Mouse (Mus musculus): ENCODE results near the gene Eif4g3. TPM values are rescaled to one million over a fixed set of nuclear protein-coding genes. Genes with fewer than 3 reads are reported as not detected.
"Not testable (repeated sequence)": the region's sequence is repeated elsewhere in the genome, so short reads cannot be mapped to it uniquely, and the experiment has no call there.

Gene Eif4g3
- polyA plus RNA-seq, 1 experiment from 2014 or later, result 33.6 TPM

DNA sequence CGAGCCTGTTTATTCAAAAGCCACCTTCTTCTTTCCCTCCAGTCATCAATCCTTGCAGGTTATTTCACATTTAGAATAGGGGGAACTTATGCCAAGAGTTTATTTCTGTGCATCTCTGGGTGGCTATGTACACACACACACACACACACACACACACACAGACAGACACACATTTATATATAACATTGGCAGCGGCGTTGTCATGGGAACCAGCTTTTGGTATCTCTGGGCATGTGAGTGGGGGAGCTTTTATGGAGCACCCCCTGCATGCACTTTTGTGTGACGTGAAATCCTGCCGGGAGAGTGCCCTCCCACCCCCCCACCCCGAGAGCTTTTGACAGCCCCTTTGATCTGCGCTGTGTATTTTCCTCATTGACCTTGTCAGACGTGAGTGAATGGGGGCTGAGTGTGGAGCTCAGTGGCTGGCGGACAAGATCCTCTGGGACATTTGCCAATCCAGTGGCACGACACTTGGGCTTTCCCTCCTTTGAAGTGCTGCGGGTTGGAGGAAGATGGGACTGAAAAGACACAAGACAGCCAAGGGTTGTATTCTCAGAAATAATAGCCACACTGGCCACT is 13.7 kb upstream of the Eif4g3 start:
- not testable (repeated sequence) for H3K27ac ChIP-seq (ENCODE audit: low read depth, low read length); H3K4me3 ChIP-seq (ENCODE audit: low read depth, low read length); H3K27me3 ChIP-seq (ENCODE audit: control insufficient read depth, insufficient read depth, low read length); H3K36me3 ChIP-seq (ENCODE audit: control insufficient read depth, insufficient read depth, low read length); H3K4me1 ChIP-seq (ENCODE audit: control insufficient read depth, insufficient read depth, low read length); H3K4me2 ChIP-seq; ATAC-seq (replicated peaks; ENCODE audit: insufficient number of reproducible peaks, low FRiP score, low TSS enrichment); H3K9ac ChIP-seq (ENCODE audit: low read depth, low read length); H3K9me3 ChIP-seq (replicated peaks; ENCODE audit: control insufficient read depth, low read length)
- WGBS (ENCODE audit: insufficient replicate concordance), result no CpG with 5 or more reads among the region's 11 CpGs

- Histone ChIP-seq H3K4me2 (no peak overlapping the region), H3K36me3 (ENCODE audit: control insufficient read depth, insufficient read depth, low read length) (no peaks in the 10 kb centered on the region), H3K4me3 (ENCODE audit: low read depth, low read length) (no peak overlapping the region), H3K27ac (ENCODE audit: low read depth, low read length) (no peak overlapping the region), H3K9ac (ENCODE audit: low read depth, low read length) (no peak overlapping the region), H3K27me3 (ENCODE audit: control insufficient read depth, insufficient read depth, low read length) (no peaks in the 10 kb centered on the region), H3K4me1 (ENCODE audit: control insufficient read depth, insufficient read depth, low read length) (peaks cover 3% of the 10 kb centered on the region; the same call in 1 of the 2 replicates), H3K9me3 (replicated peaks; ENCODE audit: control insufficient read depth, low read length) (no peaks in the 10 kb centered on the region)
- ATAC-seq (replicated peaks; ENCODE audit: insufficient number of reproducible peaks, low FRiP score, low TSS enrichment), result no peak
- 79% methylated on average over 1 of the region's 1 CpGs for WGBS (ENCODE audit: insufficient replicate concordance)
Observed at GRCm38 (mm10) chr4:137982869-137983268, 10.0 kb upstream of the Eif4g3 start.

DNA sequence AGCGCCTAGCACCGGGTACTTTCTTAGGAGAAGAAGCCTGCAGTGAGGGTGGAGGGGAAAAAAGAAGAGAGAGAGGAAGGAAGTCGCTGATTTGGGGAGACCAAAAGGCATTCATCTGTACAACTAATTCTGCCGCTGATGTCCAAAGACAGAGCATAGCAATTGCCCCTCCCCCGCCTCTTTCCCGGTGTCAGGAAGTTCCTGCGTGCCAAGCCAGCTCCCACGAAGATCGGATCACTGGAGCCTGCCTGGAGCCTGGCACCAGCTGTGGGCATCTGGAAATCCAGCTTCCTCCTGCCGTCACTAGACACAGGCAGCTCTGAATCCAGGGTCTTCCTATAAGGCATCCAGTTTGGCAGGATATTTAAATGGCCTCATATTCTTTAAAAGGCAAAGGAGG is 8.6 kb upstream of the Eif4g3 start:
- Histone ChIP-seq H3K27ac (ENCODE audit: low read depth, low read length) (no peak overlapping the region), H3K9ac (ENCODE audit: low read depth, low read length) (no peak overlapping the region; the same call in 1 of the 2 replicates), H3K4me2 (peak overlapping the region; percentile 11; the same call in 1 of the 2 replicates), H3K4me3 (ENCODE audit: low read depth, low read length) (no peak overlapping the region), H3K27me3 (ENCODE audit: control insufficient read depth, insufficient read depth, low read length) (no peaks in the 10 kb centered on the region), H3K36me3 (ENCODE audit: control insufficient read depth, insufficient read depth, low read length) (no peaks in the 10 kb centered on the region), H3K9me3 (replicated peaks; ENCODE audit: control insufficient read depth, low read length) (no peaks in the 10 kb centered on the region), H3K4me1 (ENCODE audit: control insufficient read depth, insufficient read depth, low read length) (peaks cover 6% of the 10 kb centered on the region)
- no peak for ATAC-seq (replicated peaks; ENCODE audit: insufficient number of reproducible peaks, low FRiP score, low TSS enrichment)
- WGBS (ENCODE audit: insufficient replicate concordance), result 35% methylated on average over 10 of the region's 10 CpGs

DNA sequence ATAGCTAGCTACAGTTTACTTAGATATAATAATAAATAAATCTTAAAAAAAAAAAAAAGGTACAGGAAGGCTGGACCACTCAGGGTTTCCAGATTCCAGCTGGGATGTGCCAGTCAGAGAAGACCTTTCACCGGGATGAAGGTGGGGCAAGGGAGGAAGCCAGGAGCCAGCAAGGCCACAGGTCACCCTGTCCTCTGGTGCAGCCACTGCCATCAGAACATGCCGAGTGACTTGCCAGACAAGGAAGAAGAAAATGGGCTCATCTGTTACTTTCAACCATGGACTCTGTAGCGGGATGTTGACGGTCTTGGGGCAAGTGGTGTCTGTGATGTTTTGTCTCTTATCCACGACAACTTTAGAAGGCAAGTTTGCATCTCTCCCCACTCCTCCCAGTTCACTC is 8.1 kb upstream of the Eif4g3 start:
- Histone ChIP-seq H3K9me3 (replicated peaks; ENCODE audit: control insufficient read depth, low read length) (no peaks in the 10 kb centered on the region), H3K27ac (ENCODE audit: low read depth, low read length) (no peak overlapping the region), H3K27me3 (ENCODE audit: control insufficient read depth, insufficient read depth, low read length) (no peaks in the 10 kb centered on the region), H3K4me3 (ENCODE audit: low read depth, low read length) (no peak overlapping the region), H3K4me1 (ENCODE audit: control insufficient read depth, insufficient read depth, low read length) (peaks cover 6% of the 10 kb centered on the region), H3K36me3 (ENCODE audit: control insufficient read depth, insufficient read depth, low read length) (no peaks in the 10 kb centered on the region), H3K9ac (ENCODE audit: low read depth, low read length) (no peak overlapping the region), H3K4me2 (no peak overlapping the region)
- no peak for ATAC-seq (replicated peaks; ENCODE audit: insufficient number of reproducible peaks, low FRiP score, low TSS enrichment)
- 73% methylated on average over 5 of the region's 5 CpGs for WGBS (ENCODE audit: insufficient replicate concordance)

DNA sequence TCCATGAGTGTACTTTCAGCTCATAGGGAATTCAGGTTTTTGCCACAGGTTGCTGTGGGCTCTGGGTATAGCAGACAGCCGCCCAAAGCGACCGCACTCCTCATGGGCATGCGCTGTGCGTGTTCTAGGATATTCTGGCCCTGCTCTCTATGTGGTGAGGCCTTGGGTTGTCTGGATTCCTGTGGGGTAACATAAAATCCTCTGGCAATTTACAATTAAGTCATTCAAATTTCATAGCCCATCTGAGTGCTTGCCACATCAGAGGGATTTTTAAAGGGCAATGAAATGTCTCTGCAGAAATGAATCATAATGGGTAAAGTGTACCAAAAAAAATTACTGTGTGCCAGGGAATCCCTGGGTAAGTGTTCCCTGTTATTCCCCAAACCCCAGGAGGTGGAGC is 3.4 kb upstream of the Eif4g3 start:
- no peaks in the 10 kb centered on the region for H3K27me3 ChIP-seq (ENCODE audit: control insufficient read depth, insufficient read depth, low read length)
- no peak for ATAC-seq (replicated peaks; ENCODE audit: insufficient number of reproducible peaks, low FRiP score, low TSS enrichment)
- 85% methylated on average over 5 of the region's 5 CpGs for WGBS (ENCODE audit: insufficient replicate concordance)
- no peaks in the 10 kb centered on the region for H3K36me3 ChIP-seq (ENCODE audit: control insufficient read depth, insufficient read depth, low read length)
- H3K9ac ChIP-seq (ENCODE audit: low read depth, low read length), result no peak overlapping the region
- no peaks in the 10 kb centered on the region for H3K9me3 ChIP-seq (replicated peaks; ENCODE audit: control insufficient read depth, low read length)
- no peak overlapping the region for H3K4me3 ChIP-seq (ENCODE audit: low read depth, low read length)
- no peak overlapping the region for H3K4me2 ChIP-seq
- H3K27ac ChIP-seq (ENCODE audit: low read depth, low read length), result no peak overlapping the region
- H3K4me1 ChIP-seq (ENCODE audit: control insufficient read depth, insufficient read depth, low read length), result peaks cover 7% of the 10 kb centered on the region

DNA sequence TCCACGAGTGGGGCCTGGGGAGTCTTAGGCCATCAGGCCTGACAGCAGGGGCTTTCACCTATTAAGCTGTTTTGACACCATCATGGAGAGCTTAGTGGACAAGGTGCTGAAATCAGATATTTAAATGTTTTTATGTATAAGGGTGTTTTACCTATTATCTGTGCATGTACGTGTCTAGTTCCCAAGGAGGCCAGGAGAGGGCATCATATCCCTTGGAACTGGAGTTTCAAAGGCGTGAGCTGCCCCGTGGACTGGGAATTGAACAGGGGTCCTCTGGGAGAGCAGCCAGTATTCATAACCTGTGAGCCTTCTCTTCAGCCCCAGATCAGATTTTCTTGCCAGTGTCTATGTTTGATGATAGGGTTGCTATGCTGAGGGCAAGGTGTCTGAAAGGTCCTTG is 2.4 kb upstream of the Eif4g3 start:
- WGBS (ENCODE audit: insufficient replicate concordance), result 80% methylated on average over 4 of the region's 4 CpGs
- Histone ChIP-seq H3K27ac (ENCODE audit: low read depth, low read length) (no peak overlapping the region), H3K9me3 (replicated peaks; ENCODE audit: control insufficient read depth, low read length) (no peaks in the 10 kb centered on the region), H3K9ac (ENCODE audit: low read depth, low read length) (no peak overlapping the region), H3K4me2 (no peak overlapping the region), H3K36me3 (ENCODE audit: control insufficient read depth, insufficient read depth, low read length) (no peaks in the 10 kb centered on the region), H3K4me3 (ENCODE audit: low read depth, low read length) (no peak overlapping the region), H3K27me3 (ENCODE audit: control insufficient read depth, insufficient read depth, low read length) (no peaks in the 10 kb centered on the region), H3K4me1 (ENCODE audit: control insufficient read depth, insufficient read depth, low read length) (peaks cover 15% of the 10 kb centered on the region)
- ATAC-seq (replicated peaks; ENCODE audit: insufficient number of reproducible peaks, low FRiP score, low TSS enrichment), result no peak

DNA sequence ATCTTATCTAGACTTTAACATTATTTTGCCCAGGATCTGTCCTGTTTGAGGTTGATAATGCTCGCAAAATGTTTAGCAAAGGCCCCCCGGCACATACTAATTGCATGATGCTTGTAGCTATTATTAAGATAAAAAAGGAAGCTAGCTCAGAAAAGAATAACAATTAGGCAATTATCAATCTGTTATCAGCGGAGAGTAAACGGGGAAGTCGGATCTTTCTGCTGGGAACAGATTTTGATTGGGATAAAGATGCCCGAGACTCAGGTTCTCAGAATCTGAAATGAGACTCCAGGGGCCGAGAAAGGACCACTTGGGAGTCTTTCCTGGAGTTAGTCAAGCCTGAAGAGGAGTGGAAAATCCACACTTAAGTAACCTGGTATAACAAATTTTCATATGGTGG is 1.6 kb upstream of the Eif4g3 start:
- H3K4me2 ChIP-seq, result no peak overlapping the region
- H3K4me1 ChIP-seq (ENCODE audit: control insufficient read depth, insufficient read depth, low read length), result peaks cover 23% of the 10 kb centered on the region
- H3K27me3 ChIP-seq (ENCODE audit: control insufficient read depth, insufficient read depth, low read length), result no peaks in the 10 kb centered on the region
- no peak for ATAC-seq (replicated peaks; ENCODE audit: insufficient number of reproducible peaks, low FRiP score, low TSS enrichment)
- WGBS (ENCODE audit: insufficient replicate concordance), result 67% methylated on average over 7 of the region's 7 CpGs
- 0 out of 2 replicates have a peak, but pooled peaks cover under 1% of the 10 kb centered on the region for H3K36me3 ChIP-seq (ENCODE audit: control insufficient read depth, insufficient read depth, low read length)
- H3K9ac ChIP-seq (ENCODE audit: low read depth, low read length), result no peak overlapping the region
- no peak overlapping the region for H3K4me3 ChIP-seq (ENCODE audit: low read depth, low read length)
- H3K27ac ChIP-seq (ENCODE audit: low read depth, low read length), result no peak overlapping the region
- H3K9me3 ChIP-seq (replicated peaks; ENCODE audit: control insufficient read depth, low read length), result no peaks in the 10 kb centered on the region

DNA sequence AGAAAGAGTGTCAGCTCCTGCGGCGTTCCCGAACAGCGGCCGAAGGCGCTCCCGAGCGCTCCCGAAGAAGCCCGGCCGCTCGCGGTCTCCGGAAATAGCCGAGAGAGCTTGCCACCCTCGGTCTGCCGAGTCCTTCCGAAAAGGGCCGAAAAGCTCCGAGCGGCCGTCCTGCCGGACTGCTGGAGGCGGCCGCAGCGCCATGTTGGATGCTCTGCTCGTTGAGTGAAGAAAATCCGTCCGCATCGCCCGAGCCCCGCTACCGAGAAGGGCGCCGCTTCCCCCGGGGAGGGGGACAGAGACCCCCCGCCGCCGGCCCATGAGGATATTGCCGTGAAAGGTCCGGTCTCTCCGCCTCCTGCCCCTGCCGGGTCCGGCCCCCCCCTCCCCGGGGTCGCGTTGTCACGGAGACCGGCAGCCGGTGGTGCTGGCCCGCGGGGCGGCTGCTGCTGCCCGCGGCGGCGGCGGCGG is 503 bp downstream of the Eif4g3 start:
- under 1% methylated on average over 44 of the region's 59 CpGs for WGBS (ENCODE audit: insufficient replicate concordance)
- no peaks in the 10 kb centered on the region for H3K27me3 ChIP-seq (ENCODE audit: control insufficient read depth, insufficient read depth, low read length)

More for the DNA sequence above, 503 bp downstream of the Eif4g3 start:
- ATAC-seq (replicated peaks; ENCODE audit: insufficient number of reproducible peaks, low FRiP score, low TSS enrichment), result peak; percentile 90
- Histone ChIP-seq H3K9me3 (replicated peaks; ENCODE audit: control insufficient read depth, low read length) (no peaks in the 10 kb centered on the region), H3K27ac (ENCODE audit: low read depth, low read length) (peak overlapping the region; percentile 95), H3K9ac (ENCODE audit: low read depth, low read length) (peak overlapping the region; percentile 97), H3K4me1 (ENCODE audit: control insufficient read depth, insufficient read depth, low read length) (peaks cover 25% of the 10 kb centered on the region), H3K36me3 (ENCODE audit: control insufficient read depth, insufficient read depth, low read length) (peaks cover 8% of the 10 kb centered on the region), H3K4me2 (peak overlapping the region; percentile 92), H3K4me3 (ENCODE audit: low read depth, low read length) (peak overlapping the region; percentile 89)
